Mouse (Mus musculus): ENCODE data around the gene Btbd9.

Btbd9 gene

DNA sequence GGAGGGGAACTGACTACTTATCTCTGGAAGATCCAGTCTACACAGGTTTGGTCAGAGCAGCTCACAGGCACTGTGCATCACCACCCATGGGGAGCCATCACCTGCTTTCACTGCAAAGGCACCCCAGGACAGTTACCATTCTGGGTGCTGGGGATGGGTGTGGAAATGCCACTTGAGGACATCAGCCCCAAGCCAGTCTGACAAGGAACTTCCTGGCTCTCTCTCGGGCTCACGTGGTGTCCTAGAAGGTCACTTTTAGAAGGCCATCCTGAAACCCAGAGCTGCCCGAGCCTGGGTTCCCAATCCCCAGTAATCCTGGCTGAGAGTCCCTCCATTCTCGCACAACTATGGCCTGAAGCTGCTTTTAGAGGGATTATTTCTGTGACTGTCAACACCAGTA is 360.5 kb downstream of the Btbd9 start:
- Histone ChIP-seq H3K4me3 (replicated peaks; ENCODE audit: low read length) (no peak overlapping the region), H3K27me3 (ENCODE audit: insufficient read depth, low read length) (no peaks in the 10 kb centered on the region), H3K9me3 (ENCODE audit: low read length) (no peaks in the 10 kb centered on the region), H3K36me3 (ENCODE audit: insufficient read depth, low read length) (peaks cover 38% of the 10 kb centered on the region), H3K4me1 (replicated peaks; ENCODE audit: low read depth, low read length) (peaks cover 2% of the 10 kb centered on the region; the same call in 1 of the 2 replicates)
- TF ChIP-seq POU5F1 (IDR thresholded peaks at IDR 0.05; ENCODE audit: borderline replicate concordance, low read length): no peak
- no peak for TF ChIP-seq NANOG (IDR thresholded peaks at IDR 0.05; ENCODE audit: borderline replicate concordance, low read length)
- no peak for TF ChIP-seq CTCF (conservative IDR thresholded peaks at IDR 0.05; ENCODE audit: low read length)

DNA sequence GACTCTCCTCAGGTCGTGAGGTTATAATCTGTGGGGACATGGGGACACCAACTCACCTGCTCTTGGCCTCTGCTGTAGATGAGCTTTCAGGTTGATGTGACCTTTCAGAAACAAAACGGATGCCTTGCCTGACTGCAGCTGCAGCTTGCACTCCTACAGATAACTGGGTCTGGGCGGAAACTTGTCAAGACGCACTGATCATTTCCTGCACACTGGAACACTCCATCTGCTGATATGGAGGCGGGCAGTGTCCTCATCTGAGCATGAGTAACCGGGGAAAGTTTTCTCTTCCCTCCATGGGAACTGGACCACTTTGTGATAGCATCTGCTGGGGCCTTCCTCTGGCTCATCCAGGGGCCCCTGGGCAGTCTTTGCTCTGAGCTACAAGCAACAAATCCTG is 361.9 kb downstream of the Btbd9 start:
- TF ChIP-seq NANOG (IDR thresholded peaks at IDR 0.05; ENCODE audit: borderline replicate concordance, low read length) (no peak), POU5F1 (IDR thresholded peaks at IDR 0.05; ENCODE audit: borderline replicate concordance, low read length) (no peak)
- Histone ChIP-seq H3K4me3 (replicated peaks; ENCODE audit: low read length) (no peak overlapping the region), H3K9me3 (ENCODE audit: low read length) (no peaks in the 10 kb centered on the region), H3K27me3 (ENCODE audit: insufficient read depth, low read length) (no peaks in the 10 kb centered on the region), H3K36me3 (ENCODE audit: insufficient read depth, low read length) (peaks cover 39% of the 10 kb centered on the region), H3K4me1 (replicated peaks; ENCODE audit: low read depth, low read length) (peaks cover 16% of the 10 kb centered on the region)

DNA sequence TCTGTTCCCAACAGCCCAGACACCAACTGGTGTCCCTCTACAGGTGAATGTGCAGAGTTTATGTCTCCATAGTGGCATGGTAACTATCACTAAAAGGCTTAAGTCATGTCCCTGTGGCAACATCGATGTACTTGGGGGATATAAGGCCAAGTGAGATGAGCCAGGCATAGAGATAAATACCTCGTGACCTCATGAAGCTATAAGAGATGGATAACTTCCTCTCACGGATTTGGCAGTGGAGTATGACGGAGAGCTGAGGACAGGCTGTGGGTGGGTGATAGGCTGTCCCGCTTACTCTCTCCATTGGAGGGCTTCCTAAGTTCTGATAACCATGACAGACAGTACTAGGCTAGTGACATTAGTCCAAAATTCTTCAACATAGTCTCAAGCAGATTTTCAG is 362.9 kb downstream of the Btbd9 start:
- Histone ChIP-seq H3K27me3 (ENCODE audit: insufficient read depth, low read length) (no peaks in the 10 kb centered on the region), H3K4me3 (replicated peaks; ENCODE audit: low read length) (no peak overlapping the region), H3K36me3 (ENCODE audit: insufficient read depth, low read length) (peaks cover 40% of the 10 kb centered on the region), H3K4me1 (replicated peaks; ENCODE audit: low read depth, low read length) (peaks cover 26% of the 10 kb centered on the region), H3K9me3 (ENCODE audit: low read length) (no peaks in the 10 kb centered on the region)
- no peak for TF ChIP-seq NANOG (IDR thresholded peaks at IDR 0.05; ENCODE audit: borderline replicate concordance, low read length)
- TF ChIP-seq POU5F1 (IDR thresholded peaks at IDR 0.05; ENCODE audit: borderline replicate concordance, low read length): no peak
- TF ChIP-seq CTCF (conservative IDR thresholded peaks at IDR 0.05; ENCODE audit: low read length): no peak

DNA sequence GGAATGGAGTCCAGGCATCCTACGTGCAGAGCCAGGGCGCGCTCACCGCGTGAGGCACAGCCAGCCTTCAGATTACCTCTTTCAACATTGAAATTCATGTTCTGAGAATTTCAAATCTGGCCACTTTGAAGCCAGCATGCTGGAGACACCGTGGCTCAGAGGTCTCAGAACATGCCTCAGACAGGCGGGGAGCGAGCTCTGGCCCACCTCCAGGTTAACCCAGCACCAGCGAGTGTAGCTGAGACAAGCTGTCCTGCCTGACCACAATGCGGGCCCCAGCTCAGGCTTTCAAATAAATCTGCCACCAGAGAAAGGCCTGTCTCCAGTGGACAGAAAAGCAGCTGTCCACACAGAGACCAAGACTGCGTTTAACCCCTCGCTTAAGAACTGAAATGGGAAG is 363.6 kb downstream of the Btbd9 start:
- Histone ChIP-seq H3K36me3 (ENCODE audit: insufficient read depth, low read length) (peaks cover 40% of the 10 kb centered on the region), H3K9me3 (ENCODE audit: low read length) (no peaks in the 10 kb centered on the region), H3K27me3 (ENCODE audit: insufficient read depth, low read length) (no peaks in the 10 kb centered on the region), H3K4me1 (replicated peaks; ENCODE audit: low read depth, low read length) (peaks cover 33% of the 10 kb centered on the region), H3K4me3 (replicated peaks; ENCODE audit: low read length) (no peak overlapping the region)
- TF ChIP-seq POU5F1 (IDR thresholded peaks at IDR 0.05; ENCODE audit: borderline replicate concordance, low read length) (no peak), NANOG (IDR thresholded peaks at IDR 0.05; ENCODE audit: borderline replicate concordance, low read length) (no peak), CTCF (conservative IDR thresholded peaks at IDR 0.05; ENCODE audit: low read length) (no peak)

DNA sequence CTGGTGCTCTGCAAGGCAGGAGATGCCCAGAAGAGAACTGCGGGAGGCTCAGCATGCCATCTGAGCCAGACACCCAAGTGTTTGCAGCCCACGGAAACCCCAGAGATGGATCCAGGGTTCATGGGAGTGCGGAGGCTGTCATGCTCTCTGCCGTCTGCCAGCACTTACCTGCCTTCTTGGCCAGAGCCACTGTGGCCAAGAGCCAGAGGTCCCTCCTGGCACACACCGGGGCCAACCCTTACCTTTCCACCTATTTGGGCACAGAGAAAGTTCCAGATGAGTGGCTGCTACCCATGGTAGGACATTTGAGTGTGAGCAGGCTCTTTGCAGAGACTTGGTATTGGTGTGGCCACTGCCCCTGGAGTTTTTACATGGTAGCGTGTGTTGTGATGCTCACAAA is 365.4 kb downstream of the Btbd9 start:
- Histone ChIP-seq H3K27me3 (ENCODE audit: insufficient read depth, low read length) (no peaks in the 10 kb centered on the region), H3K4me1 (replicated peaks; ENCODE audit: low read depth, low read length) (peaks cover 50% of the 10 kb centered on the region), H3K36me3 (ENCODE audit: insufficient read depth, low read length) (peaks cover 38% of the 10 kb centered on the region), H3K4me3 (replicated peaks; ENCODE audit: low read length) (no peak overlapping the region), H3K9me3 (ENCODE audit: low read length) (no peaks in the 10 kb centered on the region)
- TF ChIP-seq CTCF (conservative IDR thresholded peaks at IDR 0.05; ENCODE audit: low read length): no peak
- TF ChIP-seq NANOG (IDR thresholded peaks at IDR 0.05; ENCODE audit: borderline replicate concordance, low read length): no peak
- TF ChIP-seq POU5F1 (IDR thresholded peaks at IDR 0.05; ENCODE audit: borderline replicate concordance, low read length): no peak

DNA sequence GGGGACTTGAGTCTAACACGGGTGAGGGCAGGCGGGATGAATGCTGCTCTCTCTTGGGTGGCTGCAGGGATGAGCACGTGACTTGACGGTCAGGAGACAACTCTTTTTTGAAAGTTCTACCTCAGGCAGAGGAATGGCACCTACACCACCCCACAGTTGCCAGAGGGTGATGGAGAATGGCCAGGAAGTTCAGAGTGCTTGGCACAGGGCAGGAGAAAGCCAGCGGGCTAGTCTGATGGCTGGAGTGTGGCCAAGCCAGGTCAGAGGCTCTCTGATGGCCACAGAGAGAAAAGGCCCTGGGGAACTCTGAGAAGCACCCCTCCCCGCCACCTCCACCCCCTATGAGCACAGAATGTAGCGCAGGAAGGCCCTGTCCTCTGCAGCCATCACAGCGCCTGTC is 366.0 kb downstream of the Btbd9 start:
- TF ChIP-seq CTCF (conservative IDR thresholded peaks at IDR 0.05; ENCODE audit: low read length) (no peak), POU5F1 (IDR thresholded peaks at IDR 0.05; ENCODE audit: borderline replicate concordance, low read length) (no peak), NANOG (IDR thresholded peaks at IDR 0.05; ENCODE audit: borderline replicate concordance, low read length) (no peak)
- H3K27me3 ChIP-seq (ENCODE audit: insufficient read depth, low read length): no peaks in the 10 kb centered on the region
- H3K4me1 ChIP-seq (replicated peaks; ENCODE audit: low read depth, low read length): peaks cover 54% of the 10 kb centered on the region
- H3K9me3 ChIP-seq (ENCODE audit: low read length): no peaks in the 10 kb centered on the region
- H3K4me3 ChIP-seq (replicated peaks; ENCODE audit: low read length): no peak overlapping the region
- peaks cover 38% of the 10 kb centered on the region for H3K36me3 ChIP-seq (ENCODE audit: insufficient read depth, low read length)

DNA sequence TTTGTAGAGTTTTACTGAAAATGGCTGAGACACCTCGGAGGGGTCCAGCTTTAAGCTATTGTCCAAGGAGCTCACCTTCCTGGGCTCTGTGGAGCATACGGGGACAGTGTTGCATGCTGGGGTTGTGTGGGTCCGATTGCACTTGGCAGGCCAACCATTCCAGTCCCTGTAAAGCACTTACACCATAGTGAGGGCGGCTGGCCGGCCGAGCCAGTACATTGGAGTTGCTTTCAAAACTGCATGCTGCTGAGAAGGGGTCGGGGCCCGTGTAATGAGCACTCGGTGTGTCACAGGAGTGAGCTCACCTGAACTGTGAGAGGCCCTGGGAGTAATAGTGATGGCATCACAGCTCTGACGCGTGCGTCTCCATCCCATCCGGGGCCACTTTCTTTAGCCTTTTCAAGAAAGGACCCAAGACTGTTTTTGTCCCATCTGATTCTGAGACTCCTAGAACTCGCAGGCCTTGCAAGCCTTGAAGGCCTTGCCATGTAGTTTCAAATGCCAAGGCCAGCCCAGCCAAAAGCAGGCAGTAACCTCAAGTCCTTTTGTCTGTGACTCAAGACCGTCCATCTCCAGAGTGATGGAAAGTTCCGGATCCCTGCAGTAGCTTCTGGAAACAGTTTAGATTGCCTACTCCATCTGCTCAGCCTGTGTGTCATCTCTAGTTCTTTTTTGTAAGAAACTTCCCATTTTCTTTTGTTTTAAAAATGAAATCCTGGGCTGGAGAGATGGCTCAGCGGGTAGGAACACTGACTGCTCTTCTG is 371.0 kb downstream of the Btbd9 start:
- Histone ChIP-seq H3K9me3 (ENCODE audit: low read length) (no peaks in the 10 kb centered on the region), H3K36me3 (ENCODE audit: insufficient read depth, low read length) (peaks cover 24% of the 10 kb centered on the region), H3K4me1 (replicated peaks; ENCODE audit: low read depth, low read length) (peaks cover 79% of the 10 kb centered on the region), H3K27me3 (ENCODE audit: insufficient read depth, low read length) (no peaks in the 10 kb centered on the region), H3K4me3 (replicated peaks; ENCODE audit: low read length) (no peak overlapping the region)
- TF ChIP-seq NANOG (IDR thresholded peaks at IDR 0.05; ENCODE audit: borderline replicate concordance, low read length) (no peak), CTCF (conservative IDR thresholded peaks at IDR 0.05; ENCODE audit: low read length) (no peak)

DNA sequence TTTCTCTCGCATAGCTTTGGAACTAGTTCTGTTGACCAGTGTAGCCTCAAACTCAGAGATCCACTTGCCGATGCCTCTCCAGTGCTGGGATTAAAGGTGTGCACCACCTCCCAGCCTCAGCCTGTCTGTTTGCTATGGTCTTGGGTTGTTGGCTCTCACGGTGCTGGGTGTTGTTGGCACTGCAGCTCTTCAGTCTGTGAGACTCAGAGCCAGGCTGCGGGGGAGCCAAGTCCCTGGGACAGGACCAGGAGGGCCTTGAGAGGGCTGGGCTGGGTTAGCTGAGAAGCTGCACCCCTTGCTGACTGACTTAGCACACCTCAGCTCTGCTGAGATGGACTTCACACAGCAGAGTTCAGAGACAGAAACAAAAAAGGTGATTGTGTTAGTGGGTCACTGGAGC is 376.0 kb downstream of the Btbd9 start:
- no peaks in the 10 kb centered on the region for H3K9me3 ChIP-seq (ENCODE audit: low read length)
- H3K36me3 ChIP-seq (ENCODE audit: insufficient read depth, low read length): peaks cover 18% of the 10 kb centered on the region
- H3K4me3 ChIP-seq (replicated peaks; ENCODE audit: low read length): no peak overlapping the region
- TF ChIP-seq CTCF (conservative IDR thresholded peaks at IDR 0.05; ENCODE audit: low read length) (no peak), POU5F1 (IDR thresholded peaks at IDR 0.05; ENCODE audit: borderline replicate concordance, low read length) (no peak), NANOG (IDR thresholded peaks at IDR 0.05; ENCODE audit: borderline replicate concordance, low read length) (no peak)
- H3K27me3 ChIP-seq (ENCODE audit: insufficient read depth, low read length): no peaks in the 10 kb centered on the region
- H3K4me1 ChIP-seq (replicated peaks; ENCODE audit: low read depth, low read length): peaks cover 58% of the 10 kb centered on the region
